Mouse (Mus musculus) brown adipose tissue, adult 24 weeks (tissue): ENCODE results near the gene Acat2. TPM values are rescaled to one million over a fixed set of nuclear protein-coding genes. Genes with fewer than 3 reads are reported as not detected.
"Not testable (repeated sequence)": the region's sequence is repeated elsewhere in the genome, so short reads cannot be mapped to it uniquely, and the experiment has no call there.

ENCODE experiments used
- H3K27ac ChIP-seq: fragments of 200-500 bp; replicated peaks from 2 replicates; pipeline ENCODE4 v1.5.1; 2012; ENCODE audit warnings: low read depth, mild to moderate bottlenecking, low read length
- H3K4me1 ChIP-seq: fragments of 200-500 bp; 2 replicates; pipeline ENCODE4 v1.6.1; 2012; ENCODE audit warnings: low read length, mixed read lengths; ENCODE audit not compliant: control insufficient read depth, insufficient read depth, insufficient read length
- H3K4me3 ChIP-seq: fragments of 200-500 bp; 2 replicates; pipeline ENCODE4 v1.5.1; 2012; ENCODE audit warnings: low read depth, mild to moderate bottlenecking, low read length, moderate library complexity; ENCODE audit not compliant: insufficient read depth
- polyA plus RNA-seq: library from polyadenylated mRNA; stranded (reverse); fragments of >200 nt; gene quantifications from 2 replicates; pipeline ENCODE4 v1.2.4, GENCODE M21; 2012; ENCODE audit not compliant: missing spikeins, insufficient read depth, insufficient read length

Gene Acat2
- polyA plus RNA-seq, 1 experiment, result 236 TPM

DNA sequence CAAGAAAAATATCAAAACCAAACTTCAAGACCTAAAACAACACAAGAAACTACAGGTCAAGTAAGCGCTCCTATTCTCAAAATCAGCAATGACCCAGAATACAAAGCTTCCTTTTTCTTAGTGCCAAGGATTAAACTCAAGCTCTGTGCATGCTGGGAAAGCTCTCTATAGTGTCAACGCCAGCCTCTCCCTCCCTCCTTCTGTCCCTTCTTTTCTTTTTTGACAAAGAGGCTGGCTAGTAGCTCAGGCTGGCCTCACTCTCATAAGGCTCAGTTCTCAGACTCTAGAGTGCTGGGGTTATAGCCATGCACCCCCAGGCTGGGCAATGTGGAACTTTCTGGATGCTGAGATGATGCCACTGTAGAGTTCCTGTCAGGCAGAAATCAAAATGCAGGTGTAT lies 22.5 kb downstream of the Acat2 start:
- H3K27ac ChIP-seq, result no peak overlapping the region
- no peak overlapping the region for H3K4me3 ChIP-seq
- H3K4me1 ChIP-seq, result no peaks in the 10 kb centered on the region

DNA sequence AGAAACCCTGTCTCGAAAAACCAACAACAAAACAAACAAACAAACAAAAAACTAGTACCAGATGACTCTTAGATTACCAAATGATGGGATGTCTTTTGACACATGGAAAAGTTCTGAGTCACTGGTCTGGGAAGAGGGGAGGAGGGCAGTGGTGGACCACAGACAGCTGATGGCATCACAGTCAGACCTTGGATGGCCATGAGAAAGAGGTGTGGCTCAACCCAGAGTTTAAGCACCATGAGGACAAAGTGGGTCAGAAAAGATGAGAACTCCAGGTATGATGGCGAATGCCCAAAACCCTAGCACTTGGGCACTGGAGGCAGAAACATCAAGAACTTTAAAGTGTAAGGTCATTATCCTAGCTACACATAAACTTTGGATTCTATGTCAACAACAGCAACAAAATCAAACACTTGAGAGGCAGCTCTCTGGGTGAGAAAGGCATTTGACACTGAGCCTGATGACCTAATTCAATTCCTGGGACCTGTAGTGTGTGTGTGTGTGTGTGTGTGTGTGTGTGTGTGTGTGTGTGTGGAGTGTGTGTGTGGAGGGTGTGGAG lies 23.1 kb downstream of the Acat2 start:
- H3K4me3 ChIP-seq, result no peak overlapping the region
- H3K27ac ChIP-seq, result no peak overlapping the region
- no peaks in the 10 kb centered on the region for H3K4me1 ChIP-seq

DNA sequence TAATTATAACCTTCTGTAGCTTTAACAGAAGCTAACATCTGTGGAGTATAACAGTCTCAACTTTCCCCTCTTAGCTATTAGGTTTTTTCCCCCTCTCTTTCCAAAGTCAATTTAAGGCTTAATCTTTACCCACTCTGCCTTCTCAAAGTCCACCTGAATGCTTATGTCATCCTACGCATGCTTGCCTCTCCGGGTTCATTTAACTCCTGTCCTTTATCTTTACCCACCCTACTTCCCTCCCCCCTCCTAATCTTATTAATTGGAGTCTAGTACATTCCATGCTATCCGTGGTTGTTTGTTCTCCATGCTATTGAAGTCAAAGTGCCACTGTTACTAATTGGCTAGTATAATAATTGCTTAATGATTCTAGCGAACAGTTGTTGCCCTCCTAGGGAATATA lies 24.8 kb downstream of the Acat2 start:
- Histone ChIP-seq H3K4me1 (no peaks in the 10 kb centered on the region), H3K27ac (no peak overlapping the region), H3K4me3 (no peak overlapping the region)

DNA sequence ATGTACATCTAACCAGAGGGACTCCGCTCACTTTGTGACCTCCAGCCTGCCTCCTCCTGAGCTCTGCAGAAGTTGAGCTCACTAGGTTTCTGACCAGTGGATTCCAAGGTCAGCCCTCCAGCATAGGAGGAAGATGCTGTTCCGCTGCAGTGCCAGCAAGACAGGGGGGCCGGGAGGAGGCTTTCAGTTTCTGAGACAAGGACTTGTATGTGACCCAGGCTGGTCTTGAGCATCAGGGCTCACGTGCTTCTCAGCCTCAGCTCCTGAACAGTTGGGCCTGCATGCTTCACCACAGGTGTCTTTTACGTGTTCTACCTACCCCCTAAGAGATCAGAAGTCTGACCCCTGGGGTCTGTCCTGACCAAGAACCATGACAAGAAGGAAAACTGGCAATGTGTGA lies 29.0 kb downstream of the Acat2 start:
- H3K27ac ChIP-seq, H3K4me3 ChIP-seq, H3K4me1 ChIP-seq: not testable (repeated sequence)

DNA sequence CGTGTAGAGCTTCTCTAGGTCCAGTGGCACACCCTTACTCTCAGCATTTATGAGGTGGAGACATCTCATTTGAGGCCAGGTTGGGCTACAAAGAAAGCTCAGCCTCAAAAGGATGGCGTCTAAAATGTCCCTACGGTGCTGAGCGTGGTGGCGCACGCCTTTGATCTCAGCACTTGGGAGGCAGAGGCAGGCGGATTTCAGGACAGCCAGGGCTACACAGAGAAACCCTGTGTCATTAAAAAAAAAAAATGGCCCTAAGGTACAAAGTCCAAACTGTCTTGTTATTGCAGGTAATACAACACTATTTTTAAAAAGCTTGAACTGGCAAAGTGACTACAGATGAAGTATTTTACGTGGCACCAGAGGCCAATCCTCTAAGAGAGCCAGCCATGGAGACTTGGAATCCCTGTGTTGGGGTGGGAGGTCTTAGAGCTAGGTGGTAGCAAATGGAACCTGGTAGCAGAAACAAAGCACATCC lies 34.8 kb downstream of the Acat2 start:
- 0 out of 2 replicates have a peak overlapping the region, but pooled peaks have one; percentile 11 for H3K27ac ChIP-seq

DNA sequence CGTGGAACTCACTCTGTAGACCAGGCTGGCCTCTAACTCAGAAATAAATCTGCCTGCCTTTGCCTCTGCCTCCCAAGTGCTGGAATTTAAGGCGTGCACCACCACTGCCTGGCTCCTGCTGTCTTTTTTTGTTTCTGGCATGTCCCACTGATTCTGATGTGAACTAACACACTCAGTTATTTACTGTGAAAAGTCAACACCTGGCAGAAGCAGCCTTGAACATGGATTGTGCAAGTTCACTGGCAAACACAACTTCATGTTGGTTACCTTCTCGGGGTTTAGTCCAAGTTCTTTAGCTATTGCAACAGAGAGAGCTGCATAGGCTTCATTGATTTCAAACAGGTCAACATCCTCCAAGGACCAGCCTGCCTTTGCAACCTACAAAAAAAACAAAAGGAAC lies 35.5 kb downstream of the Acat2 start:
- no peak overlapping the region for H3K27ac ChIP-seq

More for the DNA sequence above, 34.8 kb downstream of the Acat2 start:
- Histone ChIP-seq H3K4me1 (no peaks in the 10 kb centered on the region; the same call in 1 of the 2 replicates), H3K4me3 (no peak overlapping the region)

DNA sequence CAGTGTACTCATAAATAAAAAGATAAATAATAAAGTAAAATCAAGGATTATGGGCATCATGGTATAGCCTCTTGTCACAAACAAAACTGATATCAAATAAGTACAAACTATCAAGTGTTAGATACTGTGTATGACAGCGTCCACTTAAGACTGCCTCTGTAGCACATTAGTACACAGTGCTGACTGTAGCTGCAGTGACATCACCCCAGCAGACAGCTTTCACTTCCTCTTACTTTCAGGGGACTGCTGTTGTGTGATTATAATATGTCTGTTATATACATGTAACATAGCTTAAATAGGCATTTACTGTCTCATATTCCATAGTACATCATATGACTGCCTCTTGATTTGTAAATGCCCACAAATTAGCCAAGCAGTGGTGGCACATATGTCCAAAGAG lies 39.5 kb downstream of the Acat2 start:
- H3K4me3 ChIP-seq, result no peak overlapping the region

More for the DNA sequence above, 35.5 kb downstream of the Acat2 start:
- H3K4me3 ChIP-seq, result no peak overlapping the region
- H3K4me1 ChIP-seq, result no peaks in the 10 kb centered on the region; the same call in 1 of the 2 replicates

DNA sequence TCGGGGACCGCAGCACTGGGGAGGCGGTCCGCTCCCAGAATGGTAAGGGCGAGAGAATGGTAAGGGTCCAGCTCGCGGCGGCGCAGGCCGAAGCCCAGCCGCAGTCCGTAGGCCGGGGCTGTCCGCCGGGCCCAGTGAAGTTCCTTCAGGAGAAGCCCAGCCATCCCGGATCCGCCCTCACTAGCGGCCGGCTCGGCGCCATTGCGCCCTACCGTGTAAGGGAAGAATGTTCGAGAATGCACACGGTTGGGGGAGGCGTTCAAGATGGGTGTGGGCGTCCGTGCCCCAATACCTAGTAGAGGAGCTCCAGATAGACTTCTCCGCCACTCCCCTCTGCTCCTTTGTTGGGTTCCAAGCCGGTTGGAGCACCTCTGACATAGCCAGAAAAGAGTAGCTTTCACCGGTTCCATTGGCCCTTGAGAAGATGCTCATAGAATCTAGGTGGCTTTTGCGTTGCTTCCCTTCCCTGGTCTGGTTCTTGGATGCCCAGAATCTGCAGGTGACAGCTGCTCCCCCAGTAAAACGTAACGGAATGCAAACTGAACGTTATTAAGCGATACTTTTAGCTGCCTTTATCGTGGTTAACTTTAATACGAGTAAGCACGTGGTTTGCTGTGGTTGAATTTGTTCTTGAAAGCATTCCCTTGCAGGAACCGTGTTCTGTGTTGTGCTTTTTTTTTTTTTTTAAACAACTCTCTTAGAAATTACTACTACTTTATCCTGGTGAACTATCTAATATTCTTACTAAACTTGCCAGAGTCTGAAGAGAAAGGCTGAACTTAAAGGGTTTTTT lies 43.8 kb downstream of the Acat2 start:
- Histone ChIP-seq H3K4me3 (peak overlapping the region; percentile 80), H3K4me1 (peaks cover 3% of the 10 kb centered on the region; the same call in 1 of the 2 replicates), H3K27ac (peak overlapping the region; percentile 86)

More for the DNA sequence above, 39.5 kb downstream of the Acat2 start:
- Histone ChIP-seq H3K4me1 (no peaks in the 10 kb centered on the region), H3K27ac (no peak overlapping the region)

DNA sequence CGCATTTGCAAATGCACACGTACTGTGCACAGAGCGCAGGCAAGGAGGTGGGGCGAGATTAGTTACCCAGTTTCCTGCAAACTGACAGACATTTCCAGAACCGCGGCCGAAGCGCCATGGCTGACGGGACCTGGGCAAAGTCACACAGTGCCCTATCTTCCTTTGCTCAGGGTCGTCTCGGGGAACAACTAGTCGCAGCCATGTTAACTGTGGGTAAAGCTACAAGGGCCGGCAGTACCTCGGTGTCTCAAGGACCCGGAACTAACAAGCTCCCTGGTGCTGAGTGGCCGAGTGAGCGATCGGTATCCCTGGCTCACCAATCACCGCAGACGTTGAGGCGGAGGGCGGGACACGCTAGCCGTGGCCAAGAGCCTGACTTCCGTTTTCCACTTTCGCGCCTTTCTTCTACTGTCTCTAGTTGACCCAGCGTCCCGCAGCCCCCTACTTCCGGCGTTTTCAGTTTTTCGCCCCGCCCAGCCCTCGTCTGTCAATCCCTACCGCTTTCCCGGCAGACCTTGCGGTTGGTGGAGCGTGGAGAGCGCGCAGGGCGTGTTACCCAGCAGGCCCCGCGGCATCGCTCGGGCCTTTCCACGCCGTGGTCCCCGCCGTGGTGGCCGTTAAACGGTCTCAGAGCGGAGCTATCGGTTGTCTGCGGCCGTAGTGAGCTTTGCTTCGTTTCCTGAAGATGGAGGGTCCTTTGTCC lies 44.5 kb downstream of the Acat2 start, which contains the start of gene Mrpl18:
Gene Mrpl18 (minus strand): TSS at position 465 of the 703 bp plus-strand sequence.
- H3K4me3 ChIP-seq, result peak within 1 kb of the TSS; percentile 80
- H3K27ac ChIP-seq, result peak within 1 kb of the TSS; percentile 86
- H3K4me1 ChIP-seq, result peaks cover 3% of the 10 kb centered on the region; the same call in 1 of the 2 replicates

DNA sequence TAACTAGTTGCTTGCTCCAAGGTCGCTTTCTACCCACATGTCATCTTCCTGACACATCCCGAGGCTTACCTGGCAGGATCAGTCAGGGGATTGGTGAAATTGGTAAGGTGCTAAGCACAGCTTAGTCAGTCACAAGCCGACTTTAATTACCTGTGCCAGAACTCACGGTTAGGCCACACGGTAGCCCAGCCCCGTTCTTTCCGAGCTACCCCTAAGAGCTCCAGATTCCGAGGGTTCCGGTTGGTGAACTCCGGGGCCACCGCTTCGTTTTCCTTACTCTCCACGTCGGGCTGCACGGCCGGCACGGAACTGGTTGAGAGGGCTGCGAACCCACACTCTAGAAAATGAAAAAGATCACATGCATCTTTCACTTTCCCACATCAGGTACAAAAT lies 45.1 kb downstream of the Acat2 start, which contains the start of gene Tcp1:
Gene Tcp1 (plus strand): TSS at position 214 of the 393 bp plus-strand sequence.
- Histone ChIP-seq H3K4me1 (peaks cover 3% of the 10 kb centered on the region; the same call in 1 of the 2 replicates), H3K4me3 (peak within 1 kb of the TSS; percentile 80), H3K27ac (peak within 1 kb of the TSS; percentile 86)

DNA sequence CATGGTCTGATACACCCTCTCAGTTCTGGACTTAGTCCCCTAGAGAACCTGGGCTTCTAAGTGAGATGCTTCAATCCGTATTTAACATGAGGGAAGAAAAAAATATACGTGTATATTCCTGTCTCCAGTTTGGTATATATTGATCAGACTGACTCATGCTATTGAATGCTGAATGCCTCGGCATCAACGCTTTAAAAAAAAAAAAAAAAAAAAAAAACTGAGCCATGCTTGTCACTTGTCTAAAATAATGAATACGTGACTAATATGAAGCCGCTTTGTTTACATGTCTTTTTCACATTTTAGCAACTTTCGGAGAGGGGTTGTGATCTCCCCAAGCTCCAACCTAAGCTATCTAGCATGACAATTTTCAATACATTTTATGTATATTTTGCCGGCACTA lies 50.2 kb downstream of the Acat2 start:
- H3K4me1 ChIP-seq, result peaks cover 3% of the 10 kb centered on the region; the same call in 1 of the 2 replicates
- no peak overlapping the region for H3K4me3 ChIP-seq
- no peak overlapping the region for H3K27ac ChIP-seq

DNA sequence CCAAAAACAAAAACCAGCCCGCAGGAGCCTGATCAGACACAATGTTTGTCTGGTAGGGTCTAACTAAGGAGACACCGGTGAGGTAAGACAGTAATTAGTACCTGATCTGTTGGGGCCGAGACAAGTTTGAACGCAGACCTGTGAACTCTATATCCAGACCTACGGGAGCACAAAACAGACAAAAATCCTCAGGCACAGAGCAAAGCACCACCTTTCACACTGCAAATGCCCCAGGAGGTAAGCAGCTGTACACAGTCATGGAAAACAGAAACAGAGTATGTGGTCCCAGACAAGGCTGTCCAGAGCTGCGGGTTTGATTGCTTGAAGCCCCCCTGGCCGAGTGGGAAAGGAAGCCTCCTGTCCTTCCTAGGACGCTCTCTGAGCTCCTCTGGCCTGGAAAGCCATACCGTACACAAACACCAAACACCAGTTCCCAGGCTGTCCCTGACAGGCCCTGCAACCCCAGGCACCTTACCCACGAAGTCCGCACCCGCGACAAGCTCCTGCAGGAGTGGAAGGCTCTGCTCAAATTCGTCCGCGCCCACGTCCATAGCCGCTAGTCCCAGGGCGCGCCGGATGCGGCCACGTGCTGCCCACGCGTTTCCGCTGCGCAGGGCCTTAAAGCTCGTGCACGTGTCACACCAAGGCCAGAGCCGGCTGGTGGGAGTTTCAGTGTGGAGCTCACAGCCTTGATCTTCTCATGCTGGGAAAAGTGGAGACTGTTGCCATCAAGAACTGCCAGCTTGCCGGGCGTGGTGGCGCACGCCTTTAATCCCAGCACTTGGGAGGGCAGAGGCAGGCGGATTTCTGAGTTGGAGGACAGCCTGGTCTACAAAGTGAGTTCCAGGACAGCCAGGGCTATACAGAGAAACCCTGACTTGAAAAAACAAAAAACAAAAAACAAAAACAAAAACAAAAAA lies 50.9 kb downstream of the Acat2 start, which contains the start of gene Pnldc1:
Gene Pnldc1 (minus strand): TSS at position 870 of the 920 bp plus-strand sequence.
- H3K4me1 ChIP-seq, result no peaks in the 10 kb centered on the region
- H3K27ac ChIP-seq, result no peak within 1 kb of the TSS
- H3K4me3 ChIP-seq, result no peak within 1 kb of the TSS

DNA sequence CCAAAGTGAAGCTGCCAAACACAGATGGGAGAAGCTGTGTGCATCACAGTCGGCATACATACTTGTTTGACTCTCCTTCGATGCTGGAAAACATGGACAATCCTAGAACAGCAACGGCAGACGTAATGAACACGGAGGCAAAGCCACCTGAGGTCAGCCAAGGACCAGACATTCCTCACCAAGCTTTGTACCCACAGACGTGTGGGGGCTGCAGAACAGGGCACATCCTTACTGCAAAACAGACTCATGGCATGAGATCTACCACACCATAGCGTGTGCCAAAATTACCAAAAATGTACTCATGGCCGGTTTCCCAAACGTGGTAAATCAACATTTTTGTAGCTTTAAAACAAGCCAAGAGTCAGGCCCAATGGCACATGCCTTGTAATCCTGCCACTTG lies 54.1 kb downstream of the Acat2 start:
- Histone ChIP-seq H3K4me3 (no peak overlapping the region), H3K4me1 (no peaks in the 10 kb centered on the region), H3K27ac (no peak overlapping the region)

DNA sequence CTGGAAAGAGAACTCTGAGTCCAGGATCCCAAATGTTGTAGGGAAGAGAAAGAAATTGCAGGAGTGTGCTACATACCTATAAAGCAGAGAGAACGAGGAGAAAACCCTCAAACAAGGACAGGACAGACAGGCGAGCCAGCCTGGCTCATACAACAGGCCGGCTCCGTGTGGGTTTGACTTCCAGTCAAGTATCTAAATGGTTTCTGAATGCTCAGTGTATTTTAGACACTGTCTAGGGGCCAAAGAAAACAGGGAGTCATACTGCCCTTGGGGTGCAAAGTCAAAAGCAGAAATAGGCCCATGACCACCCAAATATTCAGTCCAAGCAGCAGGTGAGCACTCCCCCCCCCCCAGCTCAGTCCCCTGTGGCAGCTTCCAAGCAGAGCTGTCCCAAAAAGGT lies 54.7 kb downstream of the Acat2 start:
- H3K4me1 ChIP-seq, result no peaks in the 10 kb centered on the region
- no peak overlapping the region for H3K27ac ChIP-seq
- H3K4me3 ChIP-seq, result no peak overlapping the region
